Mouse (Mus musculus): Measurements from ENCODE around the gene Kcnk7. TPM values are rescaled to one million over a fixed set of nuclear protein-coding genes. Genes with fewer than 3 reads are reported as not detected.
A peak's percentile ranks its signal among the peaks of the same experiment; 100 is the strongest.

The Kcnk7 gene
- total RNA-seq, 2 experiments from 2014 or later = not detected

DNA sequence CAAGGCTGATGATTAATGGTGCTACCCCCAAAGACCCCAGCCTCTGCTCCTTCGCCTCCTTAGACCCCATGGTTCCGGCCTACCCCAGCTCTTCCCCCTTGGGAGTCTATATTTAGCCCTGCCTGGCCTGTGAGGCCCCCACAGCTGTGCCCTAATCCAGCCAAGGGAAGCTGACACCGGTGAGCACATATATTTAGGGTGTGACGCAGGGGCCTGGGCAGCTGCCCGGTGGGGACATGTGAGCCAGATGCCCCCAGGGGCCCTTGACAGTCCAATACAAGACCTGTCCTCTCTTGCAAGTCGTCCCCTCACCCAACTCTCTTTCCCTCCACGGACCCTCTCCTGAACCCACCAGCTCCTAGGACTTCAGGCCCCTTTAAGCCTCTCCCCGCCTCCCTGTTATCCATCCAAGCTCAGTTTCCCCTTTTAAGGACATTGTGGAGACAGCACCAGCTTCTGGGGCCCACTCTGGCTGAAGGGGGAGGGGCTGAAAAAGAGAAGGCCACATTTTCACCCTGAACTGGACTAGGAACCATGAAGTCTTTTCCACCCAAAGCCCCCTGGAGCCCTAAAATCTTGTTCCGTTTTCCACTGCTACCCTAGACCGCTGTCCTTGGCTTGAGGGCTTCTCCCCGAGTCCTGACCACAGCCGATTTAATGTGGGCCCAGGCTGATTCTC lies 21.0 kb downstream of the Kcnk7 start:
- peak; percentile 89 for DNase-seq

DNA sequence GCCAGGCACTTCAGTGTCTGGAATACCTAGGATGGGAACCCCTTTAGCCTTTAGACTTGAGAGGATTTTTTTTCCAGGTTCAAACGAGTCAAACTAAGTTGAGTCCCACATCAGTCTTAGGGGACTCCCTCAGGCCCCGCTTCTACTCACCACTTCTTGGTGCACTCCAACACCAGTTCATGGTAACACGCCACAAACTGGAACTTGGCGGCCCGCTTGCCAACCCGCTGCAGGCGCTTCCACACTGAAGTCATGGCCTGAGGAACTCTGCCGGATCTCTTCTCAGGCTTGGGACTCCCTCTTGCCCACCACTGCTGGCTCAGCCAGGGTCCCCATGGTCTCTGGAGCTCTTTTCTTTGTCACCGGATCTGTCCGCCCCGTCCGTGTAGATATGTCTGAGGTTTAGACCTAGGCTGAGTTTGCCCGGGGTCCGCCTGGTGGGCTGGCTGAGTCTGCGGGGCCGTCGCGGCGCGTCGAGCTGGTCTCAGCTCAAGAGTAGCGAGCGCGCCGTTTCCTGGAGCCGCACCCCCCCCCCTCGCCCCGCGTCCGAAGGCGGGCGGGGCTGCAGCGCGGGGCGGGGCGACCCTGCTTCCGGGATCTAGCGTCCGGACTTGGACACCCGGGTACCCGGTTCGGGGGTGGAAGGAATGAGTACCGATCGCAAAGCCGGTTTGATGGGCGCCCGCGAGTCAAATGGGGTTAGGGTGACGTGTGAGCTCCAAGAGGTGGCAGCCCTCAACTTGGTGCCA lies 21.8 kb downstream of the Kcnk7 start, which contains the start of gene Ehbp1l1:
TSS of gene Ehbp1l1 (minus strand) at position 551 of the 749 bp plus-strand sequence.
- DNase-seq = peak; percentile 87 to 88

DNA sequence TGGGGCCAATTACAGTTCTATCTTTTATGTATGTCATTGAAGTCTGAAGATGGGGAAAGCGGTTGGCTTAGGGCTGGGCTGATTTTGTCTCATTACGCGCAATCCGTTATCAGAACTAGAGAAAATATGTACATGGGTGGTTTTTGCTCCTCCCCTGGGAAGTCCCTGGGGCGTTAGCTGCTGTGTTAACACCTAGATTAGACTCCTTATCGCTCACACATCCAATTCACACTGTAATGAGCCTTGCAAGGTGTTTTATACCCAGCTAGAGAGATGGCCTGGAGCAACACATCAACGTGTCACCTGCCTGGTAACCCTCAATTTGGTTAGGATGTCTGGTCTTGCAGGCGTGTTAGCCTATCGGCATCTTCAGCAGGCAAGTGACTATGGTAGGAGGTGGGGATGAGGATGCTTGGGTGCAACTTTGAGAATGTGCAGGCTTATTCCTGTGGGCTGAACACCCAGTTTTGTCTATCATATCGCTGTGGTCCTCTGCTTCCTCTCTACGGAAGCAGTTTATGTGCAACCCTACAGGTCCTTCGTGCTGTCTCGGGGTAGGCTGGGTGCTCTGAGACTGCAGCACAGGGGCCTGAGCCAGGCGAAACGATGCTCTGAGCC lies 22.9 kb downstream of the Kcnk7 start:
- peak; percentile 56 to 57 for DNase-seq

DNA sequence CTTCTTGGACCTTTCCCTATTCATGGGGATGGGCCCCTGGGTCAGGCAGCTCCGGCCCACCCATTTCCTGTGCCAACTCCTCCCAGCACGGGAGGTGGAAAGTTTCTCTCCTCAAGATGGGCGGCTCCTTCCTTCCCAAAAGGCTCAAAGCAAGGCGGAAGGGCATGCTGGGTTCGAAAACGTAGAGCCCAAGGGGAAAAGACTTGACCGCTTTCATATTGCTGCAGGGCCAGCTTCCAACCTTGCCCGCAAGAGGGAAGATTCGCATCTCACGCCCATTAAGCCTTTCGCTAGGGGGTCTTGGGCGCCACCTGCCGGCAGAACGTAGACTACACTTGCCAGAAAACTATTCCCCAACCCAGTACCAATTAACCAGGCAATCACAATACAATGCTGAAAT lies 23.5 kb downstream of the Kcnk7 start:
- DNase-seq = peak; percentile 92 to 97

DNA sequence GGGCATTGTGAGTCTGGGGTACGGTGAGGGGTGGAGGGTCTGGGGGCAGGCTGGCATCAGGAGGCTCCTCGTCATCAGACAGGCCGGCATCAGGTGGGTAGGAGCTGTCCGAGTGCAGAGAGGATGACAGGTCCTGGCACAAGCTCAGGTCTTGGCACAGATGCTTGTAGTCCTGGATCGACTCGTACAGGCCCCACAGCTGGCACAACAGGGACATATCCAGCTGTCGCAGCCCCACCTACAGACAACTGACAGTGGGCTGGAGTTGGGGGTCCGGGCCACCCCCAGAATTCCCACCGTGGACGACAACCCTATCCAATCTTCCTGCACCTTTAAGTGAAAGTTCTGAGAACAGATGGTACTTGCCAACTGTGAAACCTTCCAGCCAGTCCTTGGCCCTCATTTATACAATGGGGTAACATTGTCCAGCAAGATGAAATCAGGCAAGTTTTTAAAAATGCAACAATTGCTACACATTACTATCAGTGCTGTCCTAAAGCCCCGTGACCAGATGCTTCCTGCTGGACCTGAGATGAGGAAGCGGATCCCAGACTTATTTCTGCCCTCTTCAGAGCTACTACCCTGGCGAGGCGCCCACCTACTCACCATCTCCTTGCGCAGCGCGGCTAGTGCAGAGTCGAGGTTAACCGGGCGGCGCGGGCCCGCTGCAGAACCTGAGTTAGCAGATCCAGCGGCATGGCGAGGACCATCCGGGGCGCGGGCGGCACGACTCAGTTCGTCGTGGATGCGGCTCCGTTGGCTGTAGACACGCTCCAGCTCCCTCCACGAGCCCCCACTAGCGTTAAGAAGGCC lies 24.7 kb downstream of the Kcnk7 start:
- peak; percentile 63 to 72 for DNase-seq

DNA sequence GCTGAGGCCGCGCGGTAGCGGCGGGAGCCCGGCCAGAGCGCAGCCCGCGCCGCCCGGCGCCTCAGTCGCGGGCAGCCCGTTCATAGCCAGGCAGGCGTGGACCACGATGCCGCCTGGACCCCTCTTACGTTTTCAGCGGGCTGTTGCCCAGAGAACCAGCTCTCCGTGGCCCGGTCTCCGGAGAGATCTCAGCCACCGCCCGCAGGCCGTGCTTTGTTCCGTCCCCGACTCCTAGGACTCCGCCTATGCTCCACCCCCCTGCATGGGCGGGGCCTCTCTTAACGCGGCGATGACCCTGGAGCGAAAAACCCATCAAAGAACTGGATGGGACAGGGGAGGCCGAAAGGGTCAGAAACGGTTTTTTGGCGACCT lies 25.3 kb downstream of the Kcnk7 start, which contains the start of gene Fam89b:
TSS of gene Fam89b (minus strand) at position 210 of the 372 bp plus-strand sequence.
- peak; percentile 94 to 97 for DNase-seq

DNA sequence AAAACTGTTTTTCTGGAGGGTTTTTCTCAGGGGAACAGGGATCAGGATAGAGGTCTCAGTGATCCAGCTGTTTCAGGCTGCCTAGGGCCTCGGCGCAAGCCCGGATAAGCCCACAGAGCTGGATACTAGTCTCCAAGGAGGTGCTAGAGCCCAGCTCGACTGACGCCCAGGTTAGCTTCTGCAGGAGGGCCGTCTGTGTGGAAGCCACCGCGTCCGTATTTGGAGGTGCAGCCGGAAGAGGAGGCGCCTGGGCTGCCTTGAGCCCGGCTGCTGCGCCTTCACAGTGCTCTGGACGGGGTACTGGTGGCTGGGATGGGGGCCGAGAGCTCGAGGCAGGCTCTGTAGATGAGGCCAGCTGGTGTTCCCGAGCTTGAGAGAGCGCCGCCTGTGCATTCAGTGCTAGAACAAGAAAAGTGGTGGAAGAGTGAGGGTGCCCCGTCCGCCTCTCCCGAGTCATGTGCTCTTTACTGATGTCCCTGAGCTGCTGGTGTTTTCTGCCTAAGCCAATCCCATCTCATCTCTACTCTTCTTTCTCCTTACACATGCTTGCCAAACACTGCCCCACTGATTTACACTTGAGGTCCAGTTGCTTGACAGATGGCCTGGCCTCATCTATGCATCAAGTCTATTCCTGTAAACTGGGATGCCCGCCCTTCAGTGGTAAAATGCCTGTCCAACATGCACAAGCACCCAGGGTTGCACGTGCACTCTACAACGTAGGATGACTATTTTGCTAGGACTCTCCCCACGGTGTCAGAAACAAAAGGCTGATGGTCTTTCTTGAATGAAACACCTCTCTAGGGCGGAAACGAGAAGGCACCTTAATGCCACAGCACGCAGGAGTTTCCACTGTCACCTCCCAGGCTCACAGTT lies 26.4 kb downstream of the Kcnk7 start:
- DNase-seq = no peak

DNA sequence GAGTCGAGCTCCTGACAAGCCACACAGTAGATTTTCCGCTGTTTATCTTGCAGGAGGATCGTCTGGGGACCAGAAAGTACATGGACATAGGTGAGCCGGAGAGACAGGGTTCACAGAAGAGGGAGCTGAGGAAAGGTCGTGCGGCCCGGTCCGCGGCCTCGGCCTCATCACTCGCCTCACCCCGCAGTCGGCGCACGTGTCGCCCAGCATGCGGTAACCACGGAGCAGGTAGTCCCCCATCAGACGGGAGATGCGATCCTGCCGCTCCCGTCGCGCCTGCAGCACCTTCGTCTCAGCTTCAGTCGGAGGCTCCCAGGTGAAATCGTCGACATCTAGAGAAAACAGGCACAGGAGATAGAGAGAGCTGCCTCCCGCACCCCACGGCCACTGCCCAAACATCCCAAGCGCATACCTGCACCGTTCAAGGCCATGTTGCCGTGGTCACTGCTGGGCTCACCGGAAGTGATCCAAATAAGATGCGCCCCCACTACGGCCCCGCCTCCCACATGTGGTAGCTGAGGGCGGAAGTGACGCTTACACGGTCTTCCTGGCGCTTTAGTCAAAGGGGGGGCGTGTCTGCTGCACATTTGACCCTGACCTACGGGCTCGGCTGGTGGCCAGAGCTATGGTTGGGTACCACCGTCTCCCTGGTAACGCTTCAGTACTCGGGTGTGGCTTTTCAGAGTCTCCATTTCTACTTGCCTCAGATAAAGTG lies 27.3 kb downstream of the Kcnk7 start:
- DNase-seq = peak; percentile 93 to 95

DNA sequence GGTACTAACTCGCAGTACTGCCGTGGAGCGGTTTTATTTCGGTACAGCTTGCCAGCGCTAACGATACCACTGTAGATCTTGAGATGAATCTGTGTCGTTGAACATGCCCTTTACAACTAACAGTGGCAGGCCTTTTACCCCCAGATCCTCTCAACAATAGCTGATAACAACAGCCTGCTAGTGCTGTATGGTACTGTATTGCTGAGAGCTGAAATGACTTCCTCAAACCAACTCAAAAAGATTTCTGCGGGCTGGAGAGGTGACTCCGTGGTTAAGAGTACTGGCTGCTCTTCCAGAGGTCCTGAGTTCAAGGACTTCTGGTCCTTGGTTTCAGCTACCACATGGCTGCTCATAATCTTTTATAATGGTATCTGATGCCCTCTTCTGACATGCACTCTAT lies 30.2 kb downstream of the Kcnk7 start:
- DNase-seq = no peak

DNA sequence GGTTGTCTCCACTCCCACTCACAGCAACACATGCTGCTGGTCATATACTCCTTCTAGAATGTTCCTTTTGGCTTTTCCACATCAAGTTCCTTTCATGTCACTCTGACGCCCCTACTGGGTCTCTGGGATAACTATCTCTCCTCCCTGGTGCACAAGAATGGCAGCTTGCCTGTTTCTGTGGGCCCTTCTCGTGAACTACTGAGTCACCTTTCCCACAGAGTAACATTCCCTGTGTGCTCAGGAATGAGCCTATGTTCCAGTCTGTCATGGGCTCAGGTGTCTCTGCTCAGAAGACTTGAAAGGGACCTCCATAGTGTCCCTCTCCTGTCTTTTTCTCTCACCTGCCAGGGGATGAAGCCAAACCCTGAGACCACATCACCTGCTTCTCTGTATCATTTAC lies 35.3 kb downstream of the Kcnk7 start:
- no peak for DNase-seq

DNA sequence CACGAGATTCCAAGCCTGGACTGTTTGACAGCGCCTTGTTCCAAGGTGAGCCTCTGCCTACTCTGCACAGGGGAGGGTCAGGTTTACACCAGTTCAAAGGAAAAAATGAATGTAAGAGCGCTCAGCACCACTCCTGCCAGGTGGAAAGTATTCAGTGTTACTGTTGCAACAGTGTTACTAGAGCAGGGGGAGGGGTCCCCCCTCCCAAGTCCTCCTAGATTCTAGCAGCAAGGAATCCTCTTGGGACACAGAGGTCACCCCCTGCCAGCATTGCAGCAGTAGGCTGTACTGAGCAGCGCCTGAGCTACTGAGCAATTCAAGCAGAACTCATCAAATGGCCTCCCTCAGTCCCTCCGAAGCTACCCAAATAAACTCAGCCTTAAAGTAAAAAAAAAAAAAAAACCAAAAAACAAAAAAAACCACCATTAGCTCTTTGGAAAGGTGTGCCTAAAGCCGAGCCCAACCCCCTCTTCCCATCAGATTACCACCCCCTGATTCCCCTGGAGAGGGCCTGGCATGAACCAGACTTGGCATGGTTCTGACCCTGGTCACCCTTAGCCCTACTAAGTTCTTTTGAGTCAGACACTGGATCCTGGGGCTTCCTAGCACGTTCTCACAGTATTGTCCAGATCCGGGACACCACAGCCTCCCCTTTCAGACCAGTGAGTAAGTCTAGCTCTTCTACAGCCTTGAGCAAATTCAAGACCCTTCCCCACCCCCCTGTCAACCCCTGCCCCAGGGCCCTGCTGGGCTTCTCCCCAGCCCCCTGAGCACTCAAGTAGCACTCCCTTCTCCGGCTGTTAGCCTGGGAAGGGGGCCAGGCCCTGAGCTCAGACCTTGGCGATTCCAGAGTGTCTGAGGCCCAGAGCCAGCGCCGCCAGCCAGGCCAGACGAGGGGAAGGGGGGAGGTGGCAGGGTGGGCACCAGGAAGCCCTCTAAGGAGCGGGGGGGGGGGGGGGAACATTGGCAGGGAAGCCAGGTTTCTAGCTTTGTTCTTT lies 36.5 kb downstream of the Kcnk7 start, which contains the start of gene Ltbp3:
TSS of gene Ltbp3 (plus strand) at position 585 of the 998 bp plus-strand sequence.
- DNase-seq = peak; percentile 86

DNA sequence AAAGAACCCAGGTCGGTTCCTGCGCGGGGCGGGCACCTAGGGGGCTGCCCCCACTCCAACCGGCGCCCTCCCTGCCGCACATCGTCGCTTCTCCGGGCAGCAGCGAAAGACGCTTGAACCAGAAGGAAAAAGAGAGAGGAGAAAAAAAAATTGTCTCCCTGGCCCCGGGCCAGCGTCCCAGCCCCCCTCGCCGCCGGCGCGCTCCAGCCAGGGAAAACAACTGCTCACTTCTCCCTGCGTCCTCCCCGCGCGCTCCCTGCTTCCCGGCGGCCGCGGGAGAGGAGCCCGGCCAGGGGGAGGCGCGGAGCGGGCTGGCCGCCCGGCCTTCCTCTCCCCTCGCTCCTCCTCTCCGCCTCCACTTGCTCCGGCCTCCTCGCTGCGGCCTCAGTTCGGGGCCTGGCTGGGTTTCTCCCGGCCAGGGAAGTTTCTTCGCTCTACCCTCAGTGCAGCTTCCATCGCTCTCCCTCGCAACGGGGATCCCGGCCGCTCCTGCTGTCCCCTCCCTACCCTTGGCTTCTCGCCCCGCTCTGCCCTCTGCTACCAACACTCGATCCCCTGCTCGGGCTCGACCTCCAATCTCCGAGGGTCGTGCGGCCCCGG lies 37.6 kb downstream of the Kcnk7 start:
- peak; percentile 84 to 91 for DNase-seq

DNA sequence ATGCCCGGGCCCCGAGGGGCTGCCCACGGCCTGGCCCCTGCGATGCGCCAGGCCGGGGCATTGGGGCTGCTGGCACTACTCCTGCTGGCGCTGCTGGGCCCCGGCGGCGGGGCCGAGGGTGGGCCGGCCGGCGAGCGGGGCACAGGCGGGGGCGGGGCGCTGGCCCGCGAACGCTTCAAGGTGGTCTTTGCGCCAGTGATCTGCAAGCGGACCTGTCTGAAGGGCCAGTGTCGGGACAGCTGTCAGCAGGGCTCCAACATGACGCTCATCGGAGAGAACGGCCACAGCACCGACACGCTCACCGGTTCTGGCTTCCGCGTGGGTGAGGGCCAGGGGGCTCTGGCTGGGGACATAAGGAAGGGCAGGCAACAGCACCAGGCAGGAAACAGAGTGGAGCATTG lies 38.1 kb downstream of the Kcnk7 start:
- peak; percentile 18 to 51 for DNase-seq

DNA sequence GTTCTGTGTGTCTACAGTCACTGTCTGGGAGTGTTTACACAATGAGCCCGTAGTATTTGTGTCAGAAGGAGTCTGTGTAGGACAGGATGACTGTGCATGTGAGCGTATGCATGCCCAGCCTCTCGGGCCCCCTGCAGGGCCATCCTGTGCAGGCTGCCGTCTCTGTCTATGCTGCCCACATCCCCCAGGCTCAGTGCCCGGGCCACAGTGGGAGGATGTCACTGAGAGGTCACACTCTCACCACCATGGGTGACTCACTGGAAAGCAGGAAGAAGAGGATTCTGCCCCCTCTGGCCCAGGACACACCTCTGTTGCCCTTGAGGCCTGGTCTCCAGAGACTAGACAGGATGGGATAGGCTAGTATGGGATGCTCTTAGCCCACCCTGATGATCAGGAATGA lies 39.4 kb downstream of the Kcnk7 start:
- peak; percentile 28 to 29 for DNase-seq

DNA sequence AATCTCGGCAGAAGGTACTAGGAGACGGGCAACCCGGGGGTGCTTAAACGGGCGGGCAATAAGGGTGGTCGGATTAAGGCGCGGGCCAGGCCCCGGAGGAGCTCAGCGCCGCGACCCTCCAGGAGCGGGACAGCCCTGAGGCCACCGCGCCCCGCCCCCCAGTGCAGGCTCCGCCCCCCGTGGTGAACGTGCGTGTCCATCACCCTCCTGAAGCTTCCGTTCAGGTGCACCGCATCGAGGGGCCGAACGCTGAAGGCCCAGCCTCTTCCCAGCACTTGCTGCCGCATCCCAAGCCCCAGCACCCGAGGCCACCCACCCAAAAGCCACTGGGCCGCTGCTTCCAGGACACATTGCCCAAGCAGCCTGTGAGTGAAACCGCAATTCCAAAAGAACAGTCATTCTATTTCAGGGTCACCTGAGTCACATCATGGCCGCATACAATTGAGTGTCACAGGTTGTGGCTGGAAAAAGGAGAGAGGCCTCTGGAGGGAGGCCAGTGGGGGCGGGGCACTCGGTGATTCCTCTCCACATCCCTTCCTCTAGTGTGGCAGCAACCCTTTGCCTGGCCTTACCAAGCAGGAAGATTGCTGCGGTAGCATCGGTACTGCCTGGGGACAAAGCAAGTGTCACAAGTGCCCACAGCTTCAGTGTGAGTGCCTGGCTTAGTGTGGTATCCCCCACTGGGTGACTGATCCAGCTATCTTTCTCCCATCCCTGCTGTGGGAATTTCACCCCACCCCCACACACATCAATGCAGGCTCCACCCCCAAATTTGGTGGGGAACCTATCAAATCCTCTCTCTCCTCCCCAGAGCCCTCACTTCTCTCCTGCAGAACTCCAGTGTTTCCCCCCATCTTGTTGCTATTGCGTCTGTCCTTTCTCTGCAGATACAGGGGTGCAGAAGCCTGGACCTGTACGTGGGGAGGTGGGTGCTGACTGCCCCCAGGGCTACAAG lies 41.9 kb downstream of the Kcnk7 start:
- DNase-seq = no peak

DNA sequence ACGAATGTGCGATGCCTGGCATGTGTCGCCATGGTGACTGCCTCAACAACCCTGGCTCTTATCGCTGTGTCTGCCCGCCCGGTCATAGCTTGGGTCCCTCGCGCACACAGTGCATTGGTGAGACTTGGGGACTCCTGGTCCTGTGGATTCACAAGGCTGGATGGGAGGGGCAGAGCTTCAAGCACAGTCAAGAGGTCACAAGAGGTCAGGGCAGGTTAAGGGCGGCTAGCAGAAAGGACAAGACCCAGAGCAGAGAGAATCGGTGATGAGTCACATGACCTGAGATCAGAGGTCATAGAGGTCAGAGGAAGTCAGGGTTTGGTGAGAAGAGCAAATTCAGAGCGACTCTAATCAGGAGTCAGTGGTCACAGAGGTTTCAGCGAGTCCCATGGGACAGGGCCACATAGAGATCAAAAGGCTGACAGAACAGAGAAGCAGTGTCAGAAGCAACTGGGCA lies 42.8 kb downstream of the Kcnk7 start:
- no peak for DNase-seq

DNA sequence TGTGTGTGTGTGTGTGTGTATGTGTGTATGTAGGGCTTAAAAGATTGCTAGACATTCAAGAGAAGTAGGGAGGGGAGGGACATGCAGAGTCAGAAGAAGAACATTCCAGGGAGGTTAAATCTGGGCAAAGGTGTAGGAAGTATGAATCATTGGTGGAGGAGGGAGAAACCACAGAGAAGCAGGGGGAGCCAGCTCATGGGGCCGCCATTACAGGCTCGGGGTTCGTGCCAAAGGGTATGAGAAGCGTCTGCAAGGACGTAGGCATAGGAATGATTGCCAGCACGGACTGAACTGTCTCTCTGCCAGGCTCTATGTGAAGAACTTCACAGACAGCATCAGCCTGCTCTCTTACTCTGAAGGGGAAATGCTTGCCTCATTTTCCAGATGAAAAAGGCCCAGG lies 45.3 kb downstream of the Kcnk7 start:
- DNase-seq = no peak

All from heart, adult 18-20 months (tissue).